Mouse (Mus musculus): ENCODE measurements around the gene Fbxl20.

DNA sequence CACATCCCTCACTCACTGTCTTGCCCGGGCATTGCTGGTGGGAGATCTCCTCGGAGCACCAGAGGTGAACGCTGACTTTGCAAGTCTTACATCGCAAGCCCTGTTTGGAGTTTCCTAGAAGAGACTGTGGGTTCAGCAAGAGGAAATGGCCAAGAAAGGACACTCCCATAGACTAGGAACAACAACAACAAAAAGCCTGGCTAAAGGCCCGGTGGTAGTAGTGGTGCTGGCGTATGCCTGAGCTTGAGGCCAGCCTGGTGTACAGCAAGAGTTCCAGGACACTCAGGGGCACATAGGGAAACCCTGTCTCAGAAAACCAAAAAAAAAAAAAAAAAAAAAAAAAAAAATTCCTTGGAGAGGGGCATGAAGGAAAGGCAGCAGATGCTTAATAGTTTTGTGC lies 107.5 kb downstream of the Fbxl20 start:
- TF ChIP-seq CTCF (IDR thresholded peaks at IDR 0.05; ENCODE audit: low read depth, low read length) (no peak), POLR2A (IDR thresholded peaks at IDR 0.05; ENCODE audit: extremely low read depth, insufficient read depth, low read length) (no peak)
